Mouse (Mus musculus): ENCODE data around the gene Tbc1d24.

- peak; percentile 99 for TF ChIP-seq CTCF (IDR thresholded peaks at IDR 0.05; ENCODE audit: low read depth)
- peak; percentile 54; the same call in 1 of the 2 replicates for TF ChIP-seq EP300 (IDR thresholded peaks at IDR 0.05; ENCODE audit: low read depth)
Measured at GRCm38 (mm10) chr17:24151890-24152563, 53.3 kb downstream of the Tbc1d24 start.

Data from liver, embryonic 14.5 days (tissue).